Mouse (Mus musculus) forebrain, postnatal 0 days (tissue): ENCODE measurements at regions not wholly inside any gene's neighbourhood (a gene's known extent, or its start where the extent isn't known, plus 50 kb on each side); places are given as distances from the start of the nearest gene placed in this dataset.

Experiments
- ATAC-seq: fragments of 200-750 bp; cut with Nextera tagmentation; 2 replicates; pipeline ENCODE4 v1.8.0; 2017; ENCODE audit warnings: mild to moderate bottlenecking, moderate library complexity
- DNase-seq: peaks from one replicate; pipeline ENCODE4 v3.0.0-alpha.2; 2015
- H3K27ac ChIP-seq: fragments of 300-500 bp; sonication (generic); 2 replicates; pipeline ENCODE4 v1.5.1; 2014; ENCODE audit warnings: low read depth, mild to moderate bottlenecking, antibody characterized with exemption, low read length, moderate library complexity, mixed read lengths
- H3K27me3 ChIP-seq: fragments of 300-500 bp; sonication (generic); 2 replicates; pipeline ENCODE4 v1.6.1; 2014; ENCODE audit warnings: mild to moderate bottlenecking, low read length, mixed read lengths; ENCODE audit not compliant: insufficient read depth
- H3K36me3 ChIP-seq: fragments of 300-500 bp; sonication (generic); 2 replicates; pipeline ENCODE4 v1.6.1; 2014; ENCODE audit warnings: mild to moderate bottlenecking, moderate library complexity; ENCODE audit not compliant: insufficient read depth
- H3K4me1 ChIP-seq: fragments of 300-500 bp; sonication (generic); 2 replicates; pipeline ENCODE4 v1.6.1; 2014; ENCODE audit warnings: antibody characterized with exemption; ENCODE audit not compliant: insufficient read depth
- H3K4me2 ChIP-seq: fragments of 300-500 bp; sonication (generic); 2 replicates; pipeline ENCODE4 v1.6.1; 2014; ENCODE audit warnings: low read depth, mild to moderate bottlenecking, moderate library complexity
- H3K4me3 ChIP-seq: fragments of 300-500 bp; sonication (generic); 2 replicates; pipeline ENCODE4 v1.5.1; 2014; ENCODE audit warnings: low read depth, low read length, mixed read lengths
- H3K9ac ChIP-seq: fragments of 300-500 bp; sonication (generic); 2 replicates; pipeline ENCODE4 v1.6.1; 2014; ENCODE audit warnings: mild to moderate bottlenecking
- H3K9me3 ChIP-seq: fragments of 300-500 bp; sonication (generic); 2 replicates; pipeline ENCODE4 v1.6.1; 2016; ENCODE audit warnings: low read length
- CTCF ChIP-seq: sonication (generic); IDR thresholded peaks from 2 replicates; pipeline ENCODE4 v1.5.1; 2016; ENCODE audit warnings: antibody characterized with exemption, control low read depth, low read depth
- WGBS: fragments of 180-500 bp; shearing (Covaris S2); extraction: QIAGEN DNeasy Blood & Tissue Kit; methylation state at CpG from one replicate; pipeline ENCODE4 v1.1.7; 2014; 5-methylcytosine and 5-hydroxymethylcytosine counted together

DNA sequence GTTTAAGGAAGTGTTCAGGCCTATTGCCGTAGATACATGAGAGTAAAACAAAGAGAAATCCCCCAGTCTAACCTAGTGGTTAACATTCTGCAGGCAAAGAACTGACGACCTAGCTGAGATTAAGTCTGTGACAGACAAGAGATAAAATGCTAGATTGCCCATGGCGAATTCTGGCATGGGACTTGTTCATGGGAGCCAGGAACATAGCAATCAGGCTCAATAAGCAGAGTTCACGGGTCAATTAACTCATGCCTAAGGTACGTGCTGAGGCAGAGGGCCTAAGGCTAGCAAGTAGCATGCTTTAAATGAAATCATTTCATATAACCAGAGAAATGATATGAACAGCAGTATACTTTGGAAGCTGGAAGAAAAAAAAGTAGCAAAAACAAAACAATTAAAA is 1119.2 kb upstream of the Adgrl2 start:
- DNase-seq (no peak), ATAC-seq (no peak)
- H3K27ac ChIP-seq = no peak overlapping the region
- no peak for TF ChIP-seq CTCF
- H3K36me3 ChIP-seq = no peaks in the 10 kb centered on the region
- H3K9me3 ChIP-seq = no peaks in the 10 kb centered on the region
- WGBS = 61% methylated on average over 5 of the region's 5 CpGs
- H3K4me2 ChIP-seq = no peak overlapping the region
- no peaks in the 10 kb centered on the region for H3K4me1 ChIP-seq
- H3K4me3 ChIP-seq = no peak overlapping the region
- no peaks in the 10 kb centered on the region for H3K27me3 ChIP-seq
- no peak overlapping the region for H3K9ac ChIP-seq

DNA sequence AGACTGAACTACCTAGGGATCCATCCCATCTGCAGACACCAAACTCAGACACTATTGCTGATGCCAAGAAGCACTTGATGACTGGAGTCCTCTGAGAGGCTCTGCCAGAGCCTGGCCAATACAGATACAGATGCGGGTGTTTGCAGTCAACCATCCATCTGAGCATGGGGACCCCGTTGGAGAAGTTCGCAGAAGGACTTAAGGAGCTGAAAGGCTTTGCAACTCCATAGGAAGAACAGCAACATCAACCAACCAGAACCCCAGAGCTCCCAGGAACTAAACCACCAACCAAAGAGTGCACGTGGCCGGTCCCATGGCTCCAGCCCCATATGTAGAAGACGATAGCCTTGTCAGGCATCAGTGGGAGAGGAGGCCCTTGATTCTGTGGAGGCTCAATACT is 1121.9 kb upstream of the Adgrl2 start:
- ATAC-seq (no peak), DNase-seq (no peak)
- Histone ChIP-seq H3K4me2 (no peak overlapping the region), H3K4me1 (no peaks in the 10 kb centered on the region), H3K9ac (no peak overlapping the region), H3K27ac (no peak overlapping the region), H3K36me3 (no peaks in the 10 kb centered on the region), H3K9me3 (no peaks in the 10 kb centered on the region), H3K4me3 (no peak overlapping the region), H3K27me3 (no peaks in the 10 kb centered on the region)
- no peak for TF ChIP-seq CTCF
- 96% methylated on average over 6 of the region's 6 CpGs for WGBS

GRCm38 (mm10) chr3:150119866-150120265 is 1129.5 kb upstream of the Adgrl2 start:
- Histone ChIP-seq H3K4me3 (no peak overlapping the region), H3K36me3 (no peaks in the 10 kb centered on the region), H3K4me1 (no peaks in the 10 kb centered on the region), H3K27me3 (no peaks in the 10 kb centered on the region), H3K9ac (no peak overlapping the region), H3K4me2 (no peak overlapping the region), H3K27ac (no peak overlapping the region), H3K9me3 (no peaks in the 10 kb centered on the region)
- no peak for DNase-seq
- TF ChIP-seq CTCF = no peak
- ATAC-seq = no peak
- WGBS = 82% methylated on average over 3 of the region's 3 CpGs

DNA sequence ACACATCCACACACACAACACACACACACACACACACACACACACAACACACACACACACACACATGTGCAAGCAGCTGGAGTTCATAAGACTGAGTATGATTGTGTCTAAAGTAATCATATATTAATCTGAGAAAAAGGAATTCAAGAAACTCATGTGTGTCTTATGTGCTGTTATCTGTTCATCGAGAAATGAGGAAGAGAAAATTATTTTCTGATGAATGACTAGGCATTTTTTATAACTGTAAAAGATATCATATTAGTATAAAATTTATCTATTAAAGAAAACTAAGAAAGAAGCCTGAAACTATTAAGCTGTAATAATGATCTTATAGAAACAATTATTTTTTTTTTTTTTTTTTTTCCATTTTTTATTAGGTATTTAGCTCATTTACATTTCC is 1156.3 kb upstream of the Adgrl2 start:
- Histone ChIP-seq H3K4me1 (no peaks in the 10 kb centered on the region), H3K36me3 (no peaks in the 10 kb centered on the region), H3K9me3 (no peaks in the 10 kb centered on the region), H3K4me2 (no peak overlapping the region), H3K27me3 (no peaks in the 10 kb centered on the region), H3K27ac (no peak overlapping the region), H3K4me3 (no peak overlapping the region), H3K9ac (no peak overlapping the region)
- no peak for TF ChIP-seq CTCF
- ATAC-seq = no peak
- DNase-seq = no peak
- WGBS = 89% methylated on average over 1 of the region's 1 CpGs

DNA sequence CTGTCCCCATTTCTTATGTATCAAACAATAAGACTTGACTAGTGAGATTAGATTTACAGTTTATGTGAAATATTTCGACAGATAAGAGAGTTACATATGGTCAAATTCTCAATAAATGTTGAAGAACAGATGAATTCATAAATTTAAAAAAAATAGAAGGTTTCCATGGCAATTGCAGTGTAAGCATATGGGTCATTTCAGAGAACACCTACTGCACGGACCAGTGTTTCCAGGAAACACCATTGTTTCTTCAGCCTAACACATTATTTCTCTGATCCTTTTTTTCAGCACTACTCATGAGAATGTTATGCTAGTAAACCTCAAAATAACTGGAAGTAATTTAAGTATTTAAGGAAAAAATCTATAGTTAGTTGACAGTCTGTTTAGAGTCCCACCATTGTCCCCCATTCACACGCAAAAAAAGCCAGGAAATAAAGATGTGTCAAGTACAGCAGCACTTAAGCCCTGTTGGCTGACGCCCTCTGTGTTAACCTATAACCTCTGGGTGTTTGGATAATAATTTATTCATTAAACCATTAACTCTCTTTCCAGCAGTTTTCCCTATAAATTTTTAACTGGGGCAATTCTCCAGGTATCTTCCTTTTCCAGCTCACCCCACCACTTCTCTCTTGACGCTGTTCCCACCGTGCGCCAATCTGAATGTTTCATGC is 1160.9 kb upstream of the Adgrl2 start:
- Histone ChIP-seq H3K9me3 (no peaks in the 10 kb centered on the region), H3K27me3 (no peaks in the 10 kb centered on the region), H3K9ac (no peak overlapping the region), H3K4me3 (no peak overlapping the region), H3K27ac (no peak overlapping the region), H3K36me3 (no peaks in the 10 kb centered on the region), H3K4me1 (no peaks in the 10 kb centered on the region), H3K4me2 (no peak overlapping the region)
- TF ChIP-seq CTCF = no peak
- ATAC-seq (no peak), DNase-seq (no peak)
- 77% methylated on average over 7 of the region's 7 CpGs for WGBS

DNA sequence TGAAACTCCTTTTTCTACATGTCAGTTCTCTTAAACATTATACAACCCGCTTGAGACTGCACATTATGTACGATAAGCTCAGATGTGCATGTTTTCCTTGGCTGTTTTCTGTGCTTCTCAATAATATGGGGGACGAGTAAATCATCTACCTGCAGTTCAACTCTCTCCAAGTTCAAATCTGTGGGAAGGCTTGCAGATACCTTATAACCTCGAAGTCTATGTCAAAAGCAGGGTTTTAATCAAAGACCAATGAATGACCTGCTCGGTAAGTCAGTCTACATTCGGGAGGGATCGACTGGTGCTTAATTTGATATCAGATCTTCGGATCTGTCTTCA is 1161.4 kb upstream of the Adgrl2 start:
- no peak overlapping the region for H3K9ac ChIP-seq
- no peaks in the 10 kb centered on the region for H3K36me3 ChIP-seq
- TF ChIP-seq CTCF = no peak
- DNase-seq (no peak), ATAC-seq (no peak)
- no peak overlapping the region for H3K4me2 ChIP-seq
- H3K9me3 ChIP-seq = no peaks in the 10 kb centered on the region
- H3K27ac ChIP-seq = no peak overlapping the region
- no peaks in the 10 kb centered on the region for H3K4me1 ChIP-seq
- no peaks in the 10 kb centered on the region for H3K27me3 ChIP-seq
- WGBS = 91% methylated on average over 8 of the region's 8 CpGs
- no peak overlapping the region for H3K4me3 ChIP-seq

- no peak overlapping the region for H3K4me3 ChIP-seq
- H3K4me1 ChIP-seq = no peaks in the 10 kb centered on the region
- TF ChIP-seq CTCF = no peak
- no peaks in the 10 kb centered on the region for H3K9me3 ChIP-seq
- DNase-seq = no peak
- no peaks in the 10 kb centered on the region for H3K27me3 ChIP-seq
- ATAC-seq = no peak
- no peak overlapping the region for H3K9ac ChIP-seq
- H3K36me3 ChIP-seq = no peaks in the 10 kb centered on the region
- WGBS = 40% methylated on average over 3 of the region's 3 CpGs
- H3K4me2 ChIP-seq = no peak overlapping the region
- H3K27ac ChIP-seq = no peak overlapping the region
These were observed 1162.5 kb upstream of the Adgrl2 start for GRCm38 (mm10) chr3:150152893-150153292.

DNA sequence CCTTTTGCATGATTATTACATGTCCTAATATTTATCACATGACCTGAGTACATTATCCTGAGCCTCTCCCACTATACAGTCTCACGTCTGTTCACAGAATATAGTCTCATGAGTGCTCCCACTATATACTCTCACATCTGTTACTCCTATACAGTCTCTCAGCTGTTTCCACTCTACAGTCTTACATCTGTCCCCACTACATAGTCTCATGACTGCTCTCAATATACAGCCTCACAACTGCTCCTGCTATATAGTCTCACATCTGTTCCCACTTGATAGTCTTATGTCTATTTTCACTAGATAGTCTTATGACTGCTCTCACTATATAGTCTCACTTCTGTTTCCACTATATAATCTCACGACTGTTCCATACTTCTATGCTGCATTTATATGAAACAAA is 1195.5 kb upstream of the Adgrl2 start:
- WGBS = 91% methylated on average over 2 of the region's 2 CpGs
- no peak overlapping the region for H3K27ac ChIP-seq
- no peak overlapping the region for H3K4me2 ChIP-seq
- no peak overlapping the region for H3K4me3 ChIP-seq
- no peaks in the 10 kb centered on the region for H3K9me3 ChIP-seq
- no peak for DNase-seq
- H3K9ac ChIP-seq = no peak overlapping the region
- no peaks in the 10 kb centered on the region for H3K36me3 ChIP-seq
- H3K4me1 ChIP-seq = no peaks in the 10 kb centered on the region
- no peak for TF ChIP-seq CTCF
- ATAC-seq = no peak
- H3K27me3 ChIP-seq = no peaks in the 10 kb centered on the region
